Mouse (Mus musculus): ENCODE results near the gene Xpnpep1.

DNA sequence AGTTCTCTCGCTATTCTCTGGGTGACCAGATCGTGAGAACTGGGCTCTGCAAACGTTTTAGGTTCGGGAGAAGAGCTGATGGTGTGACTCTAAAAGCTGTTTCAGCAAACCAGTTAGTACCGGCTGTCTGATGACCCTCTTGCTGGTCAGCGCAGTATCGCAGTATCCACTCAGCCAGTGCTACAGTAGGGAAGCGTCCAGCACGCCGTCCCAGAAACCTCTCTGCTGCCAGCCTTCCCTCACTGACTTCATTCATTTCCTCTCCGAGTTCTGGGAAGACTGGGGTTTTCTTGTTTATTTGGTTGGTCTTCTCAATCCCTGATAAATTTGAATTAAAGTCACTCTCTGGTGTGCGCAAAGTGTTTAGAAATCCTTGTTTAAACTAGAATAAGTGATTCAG lies 46.8 kb upstream of the Xpnpep1 start:
- TF ChIP-seq CTCF (IDR thresholded peaks at IDR 0.05; ENCODE audit: extremely low read depth, insufficient read depth, low read length) (no peak), POLR2A (IDR thresholded peaks at IDR 0.05; ENCODE audit: extremely low read depth, insufficient read depth, low read length) (no peak)
